ENCODE assay signal across 8 mouse cellular contexts in the genomic region with DNA sequence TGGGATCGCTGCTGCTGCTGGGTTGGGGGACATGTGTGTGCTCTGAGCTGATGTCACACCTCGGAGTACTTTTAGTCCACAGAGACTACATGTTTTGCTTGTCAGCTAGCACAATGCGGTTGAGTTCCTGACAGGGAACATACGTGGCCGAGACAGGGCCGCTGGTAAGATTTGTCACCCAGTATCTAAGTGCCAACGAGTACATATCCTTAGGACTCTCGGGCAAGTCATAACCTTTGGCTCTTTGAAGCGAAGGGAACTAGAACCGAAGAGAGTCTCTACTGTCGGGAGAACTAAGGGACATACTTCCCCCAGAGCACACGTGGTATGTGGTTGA. TPM values are rescaled to one million over a fixed set of nuclear protein-coding genes. Genes with fewer than 3 reads are reported as not detected.
A peak's percentile ranks its signal among the peaks of the same experiment; 100 is the strongest.
DNase-seq lines count a peak whose midpoint lies in the region; ATAC-seq and TF ChIP-seq lines count a peak whose summit lies in the region.

No protein-coding gene starts in this region.

- H3K4me3 ChIP-seq in heart, embryonic 15.5 days = peak overlapping the region; percentile 87
- peak overlapping the region; percentile 82 to 95 (median 92) for H3K4me3 ChIP-seq in CH12.LX (replicated peaks in 1 of 3; ENCODE audit: low read depth in 2 of 3, low read length in 2 of 3, poor library complexity in 1 of 3)
- peak overlapping the region; percentile 98 for H3K4me3 ChIP-seq in embryonic facial prominence, embryonic 14.5 days (ENCODE audit: low read depth, low read length)
- peak overlapping the region; percentile 97 for H3K4me3 ChIP-seq in limb, embryonic 10.5 days
- H3K4me3 ChIP-seq in myocyte = peak overlapping the region; percentile 54

- TF ChIP-seq RAD21 in CH12.LX (IDR thresholded peaks at IDR 0.05; ENCODE audit: low read depth, low read length) = no peak

- TF ChIP-seq POLR2A in CH12.LX (IDR thresholded peaks at IDR 0.05; ENCODE audit: low read depth, low read length) = no peak
- no peak for TF ChIP-seq POLR2A in myocyte (IDR thresholded peaks at IDR 0.05; ENCODE audit: insufficient read length, low read depth)

- peaks cover 14% of the 10 kb centered on the region for H3K4me1 ChIP-seq in heart, embryonic 15.5 days (replicated peaks)
- peaks cover 11 to 25% of the 10 kb centered on the region in 2 experiments for H3K4me1 ChIP-seq in CH12.LX (ENCODE audit: control insufficient read depth in 1 of 2, insufficient read depth in 2 of 2)
- peaks cover 11% of the 10 kb centered on the region; the same call in 1 of the 2 replicates for H3K4me1 ChIP-seq in embryonic facial prominence, embryonic 14.5 days (ENCODE audit: control insufficient read depth, insufficient read depth, low read length)
- H3K4me1 ChIP-seq in limb, embryonic 10.5 days = peaks cover 18% of the 10 kb centered on the region

- no peaks in the 10 kb centered on the region for H3K27me3 ChIP-seq in heart, embryonic 15.5 days
- H3K27me3 ChIP-seq in CH12.LX (replicated peaks) (no peaks in the 10 kb centered on the region), myocyte (ENCODE audit: control insufficient read depth, insufficient read depth, insufficient read length) (no peaks in the 10 kb centered on the region)
- H3K27me3 ChIP-seq in embryonic facial prominence, embryonic 14.5 days (replicated peaks; ENCODE audit: control insufficient read depth, insufficient read depth, low read length) = no peaks in the 10 kb centered on the region
- H3K27me3 ChIP-seq in limb, embryonic 10.5 days (ENCODE audit: low read depth, poor library complexity, severe bottlenecking) = no peaks in the 10 kb centered on the region

- in situ Hi-C loops in CH12.LX (cut with MboI; ENCODE audit: low pct_ligation_motif_present, low pct_unique_long_range_greater_than_20kb, low sequenced_read_pairs) = no loop called here

- intact Hi-C loops in heart, postnatal 36 days (cut with DNase I) = loop anchor here (5.0 kb wide), 1 partner anchor 62 kb away; a partner anchor contains a TSS

- peak overlapping the region; percentile 62 for H3ac ChIP-seq in myocyte (ENCODE audit: control insufficient read depth, insufficient read length)

- H3K79me2 ChIP-seq in CH12.LX (replicated peaks; ENCODE audit: control insufficient read depth, extremely low read depth, insufficient read depth, poor library complexity, severe bottlenecking) (peaks cover 29% of the 10 kb centered on the region), myocyte (ENCODE audit: control insufficient read depth, insufficient read depth) (peaks cover 7% of the 10 kb centered on the region)

- peak overlapping the region; percentile 94 for H3K9ac ChIP-seq in heart, embryonic 15.5 days
- peak overlapping the region; percentile 87 for H3K9ac ChIP-seq in CH12.LX (ENCODE audit: insufficient read depth, low read depth)
- H3K9ac ChIP-seq in embryonic facial prominence, embryonic 14.5 days (ENCODE audit: low read depth, low read length) = peak overlapping the region; percentile 92

- no peak for ATAC-seq in heart, embryonic 15.5 days (replicated peaks; ENCODE audit: insufficient number of reproducible peaks, insufficient read depth, low FRiP score, low read depth)
- no peak; the same call in 1 of the 2 replicates for ATAC-seq in embryonic facial prominence, embryonic 14.5 days (ENCODE audit: low read depth)

- no peak for TF ChIP-seq EP300 in CH12.LX (IDR thresholded peaks at IDR 0.05; ENCODE audit: low read length)

- H3K36me3 ChIP-seq in heart, embryonic 15.5 days = peaks cover 20% of the 10 kb centered on the region
- peaks cover 14 to 32% of the 10 kb centered on the region in 2 experiments for H3K36me3 ChIP-seq in CH12.LX (replicated peaks in 1 of 2; ENCODE audit: control insufficient read depth in 1 of 2, insufficient read depth in 1 of 2, low read length in 1 of 2)
- H3K36me3 ChIP-seq in embryonic facial prominence, embryonic 14.5 days (ENCODE audit: control insufficient read depth, insufficient read depth, low read length) = peaks cover 20% of the 10 kb centered on the region
- H3K36me3 ChIP-seq in limb, embryonic 10.5 days = peaks cover 23% of the 10 kb centered on the region
- peaks cover 12% of the 10 kb centered on the region for H3K36me3 ChIP-seq in myocyte (ENCODE audit: control insufficient read depth, insufficient read depth)

- dilution Hi-C loops in CH12.LX (cut with MboI; ENCODE audit: extremely low pct_ligation_motif_present, extremely low pct_unique_long_range_greater_than_20kb, low sequenced_read_pairs) = no loop called here

- 3% methylated on average over 12 of the region's 12 CpGs for WGBS in heart, embryonic 15.5 days
- WGBS in embryonic facial prominence, embryonic 14.5 days = 3% methylated on average over 12 of the region's 12 CpGs
- WGBS in limb, embryonic 10.5 days = 7% methylated on average over 12 of the region's 12 CpGs

- no peak for TF ChIP-seq CTCF in CH12.LX (conservative IDR thresholded peaks at IDR 0.05 in 1 of 2, IDR thresholded peaks at IDR 0.05 in 1 of 2; ENCODE audit: low read depth in 2 of 2, low read length in 2 of 2)

- DNase-seq in heart, postnatal 36 days = no peak
- DNase-seq in CH12.LX (ENCODE audit: extremely low read depth) = peak; percentile 39
- DNase-seq in embryonic facial prominence, embryonic 14.5 days (ENCODE audit: low spot score) = peak; percentile 4
- no peak for DNase-seq in limb, embryonic 10.5 days (ENCODE audit: low spot score)
- no peak for DNase-seq in layer of hippocampus, postnatal 25 days (ENCODE audit: extremely low spot score in 1 of 2, low spot score in 1 of 2)
- DNase-seq in cerebellum, adult 11-12 months = no peak

- peak overlapping the region; percentile 74 for H3K4me2 ChIP-seq in heart, embryonic 15.5 days
- H3K4me2 ChIP-seq in CH12.LX (ENCODE audit: insufficient read depth, low read depth, poor library complexity, severe bottlenecking) (peak overlapping the region; percentile 65), myocyte (ENCODE audit: low read depth) (peak overlapping the region; percentile 78)
- H3K4me2 ChIP-seq in embryonic facial prominence, embryonic 14.5 days (ENCODE audit: low read depth, low read length) = peak overlapping the region; percentile 85

- no peak overlapping the region for H3K27ac ChIP-seq in heart, embryonic 15.5 days
- no peak overlapping the region for H3K27ac ChIP-seq in CH12.LX (ENCODE audit: insufficient read depth, low read depth)
- H3K27ac ChIP-seq in embryonic facial prominence, embryonic 14.5 days (replicated peaks; ENCODE audit: low read depth, low read length) = no peak overlapping the region
- peak overlapping the region; percentile 88 for H3K27ac ChIP-seq in limb, embryonic 10.5 days

- no peaks in the 10 kb centered on the region for H3K9me3 ChIP-seq in heart, embryonic 15.5 days (replicated peaks)
- no peaks in the 10 kb centered on the region for H3K9me3 ChIP-seq in CH12.LX (replicated peaks; ENCODE audit: low read length)
- no peaks in the 10 kb centered on the region for H3K9me3 ChIP-seq in embryonic facial prominence, embryonic 14.5 days (ENCODE audit: control insufficient read depth, low read length)
- H3K9me3 ChIP-seq in limb, embryonic 10.5 days (replicated peaks) = no peaks in the 10 kb centered on the region

TF ChIP-seq in CH12.LX, 34 proteins besides CTCF, POLR2A, EP300 and RAD21 (continues in another document):
- 0 out of 2 replicates have a peak, but pooled peaks have one; percentile 16 for TF ChIP-seq MYC (IDR thresholded peaks at IDR 0.05; ENCODE audit: low read depth, low read length)
- peak; percentile 2; the same call in 1 of the 2 replicates for TF ChIP-seq SIN3A (IDR thresholded peaks at IDR 0.05; ENCODE audit: low read length)
- no peak for TF ChIP-seq JUND (conservative IDR thresholded peaks at IDR 0.05; ENCODE audit: low read depth, low read length)
- no peak for TF ChIP-seq ZMIZ1 (IDR thresholded peaks at IDR 0.05; ENCODE audit: low read depth, low read length)
- TF ChIP-seq NRF1 (IDR thresholded peaks at IDR 0.05; ENCODE audit: low read depth, low read length) = no peak
- no peak for TF ChIP-seq KAT2A (IDR thresholded peaks at IDR 0.05; ENCODE audit: insufficient replicate concordance, low read length)
- peak; percentile 48; the same call in 1 of the 2 replicates for TF ChIP-seq MXI1 (IDR thresholded peaks at IDR 0.05; ENCODE audit: low read depth, low read length)
- peak; percentile 56 for TF ChIP-seq MAX (IDR thresholded peaks at IDR 0.05; ENCODE audit: low read length)
- no peak for TF ChIP-seq RCOR1 (conservative IDR thresholded peaks at IDR 0.05; ENCODE audit: low read depth, low read length)
- no peak for TF ChIP-seq USF2 (conservative IDR thresholded peaks at IDR 0.05; ENCODE audit: low read depth, low read length)
- TF ChIP-seq USF1 (IDR thresholded peaks at IDR 0.05; ENCODE audit: low read depth, low read length) = no peak

TF ChIP-seq in myocyte, 11 proteins besides CTCF, POLR2A, EP300 and RAD21:
- no peak for TF ChIP-seq USF1 (IDR thresholded peaks at IDR 0.05; ENCODE audit: low read depth)
- no peak for TF ChIP-seq TCF12 (IDR thresholded peaks at IDR 0.05; ENCODE audit: insufficient read depth, poor library complexity, severe bottlenecking)
- TF ChIP-seq CEBPB (IDR thresholded peaks at IDR 0.05; ENCODE audit: insufficient read depth, poor library complexity, severe bottlenecking) = no peak
- TF ChIP-seq POLR2AphosphoS2 (IDR thresholded peaks at IDR 0.05; ENCODE audit: insufficient read length, low read depth) = no peak
- TF ChIP-seq MYOG (IDR thresholded peaks at IDR 0.05; ENCODE audit: control insufficient read depth in 1 of 3, insufficient read depth in 1 of 3, insufficient read length in 2 of 3, low read depth in 2 of 3) = no peak
- TF ChIP-seq REST (IDR thresholded peaks at IDR 0.05; ENCODE audit: insufficient read depth, insufficient read length) = no peak
- no peak for TF ChIP-seq MAX (IDR thresholded peaks at IDR 0.05; ENCODE audit: low read depth)
- no peak for TF ChIP-seq TCF3 (IDR thresholded peaks at IDR 0.05; ENCODE audit: insufficient read length, low read depth)
- no peak for TF ChIP-seq SRF (IDR thresholded peaks at IDR 0.05; ENCODE audit: control insufficient read depth, insufficient read length, low read depth)
- TF ChIP-seq MYOD1 (IDR thresholded peaks at IDR 0.05; ENCODE audit: control insufficient read depth in 1 of 3, insufficient read length in 2 of 3, low read depth in 2 of 3) = no peak
- TF ChIP-seq E2F4 (IDR thresholded peaks at IDR 0.05; ENCODE audit: insufficient read depth) = no peak

RNA-seq across cellular contexts. Expression of a gene that starts 1.5 kb away (rescaled TPM):
- polyA plus RNA-seq in heart, embryonic 15.5 days (2015; fragmentation: Nextera tagmentation; extraction: Ambion mirVana) = 9.6 and 11.5 TPM in 2 replicates
- total RNA-seq in heart, postnatal 36 days (2021) = 1 to 10 TPM; 5.7 to 6.2 TPM
- 11.9 and 13.9 TPM in 2 replicates for total RNA-seq in CH12.LX (2012; rRNA removed)
- 16.1 and 16.9 TPM in 2 replicates for total RNA-seq in CH12.LX (2014; rRNA removed)
- polyA plus RNA-seq in CH12.LX (2012; ENCODE audit: insufficient read length, low read depth) = 21.1 and 22.2 TPM in 2 replicates
- 15.6 and 15.9 TPM in 2 replicates for polyA plus RNA-seq in embryonic facial prominence, embryonic 14.5 days (2014; fragmentation: Nextera tagmentation; extraction: Ambion mirVana)
- 17.9 and 21.1 TPM in 2 replicates for polyA plus RNA-seq in limb, embryonic 10.5 days (2016; fragmentation: Nextera tagmentation; extraction: Ambion mirVana)
- polyA plus RNA-seq in myocyte (2012; fragmentation: generic; extraction: Trizol) = 3.9 TPM
- total RNA-seq in layer of hippocampus, postnatal 25 days (2021) = 10 to 100 TPM; 18.3 to 23.5 TPM

Comparison
In these comparisons a context has a peak if more than half of its experiments do, and no peak if none do; other contexts are left out.
1. DNase-seq: peak in CH12.LX (single experiment) and embryonic facial prominence, embryonic 14.5 days (single experiment); none in heart, postnatal 36 days (0 of 2), limb, embryonic 10.5 days (single experiment), layer of hippocampus, postnatal 25 days (0 of 2) and cerebellum, adult 11-12 months (single experiment).
2. Peak in every context shown above with its lines, with median percentiles within 50 percentile points of each other: H3K4me2 ChIP-seq, H3K4me3 ChIP-seq and H3K9ac ChIP-seq.